Mouse (Mus musculus) C2C12 (cell line): ENCODE results near the gene Fam227a.

Experiments
- CTCF ChIP-seq: IDR thresholded peaks from one replicate; pipeline ENCODE4 v1.5.1; 2011; ENCODE audit not compliant: control insufficient read depth, insufficient read depth, insufficient read length
- MAX ChIP-seq: IDR thresholded peaks from one replicate; pipeline ENCODE4 v1.6.1; 2011; ENCODE audit warnings: mild to moderate bottlenecking, control low read depth
- MYOG ChIP-seq: IDR thresholded peaks from one replicate; pipeline ENCODE4 v1.6.1; 2011; ENCODE audit not compliant: control insufficient read depth, insufficient read length; ENCODE audit errors: extremely low read depth

DNA sequence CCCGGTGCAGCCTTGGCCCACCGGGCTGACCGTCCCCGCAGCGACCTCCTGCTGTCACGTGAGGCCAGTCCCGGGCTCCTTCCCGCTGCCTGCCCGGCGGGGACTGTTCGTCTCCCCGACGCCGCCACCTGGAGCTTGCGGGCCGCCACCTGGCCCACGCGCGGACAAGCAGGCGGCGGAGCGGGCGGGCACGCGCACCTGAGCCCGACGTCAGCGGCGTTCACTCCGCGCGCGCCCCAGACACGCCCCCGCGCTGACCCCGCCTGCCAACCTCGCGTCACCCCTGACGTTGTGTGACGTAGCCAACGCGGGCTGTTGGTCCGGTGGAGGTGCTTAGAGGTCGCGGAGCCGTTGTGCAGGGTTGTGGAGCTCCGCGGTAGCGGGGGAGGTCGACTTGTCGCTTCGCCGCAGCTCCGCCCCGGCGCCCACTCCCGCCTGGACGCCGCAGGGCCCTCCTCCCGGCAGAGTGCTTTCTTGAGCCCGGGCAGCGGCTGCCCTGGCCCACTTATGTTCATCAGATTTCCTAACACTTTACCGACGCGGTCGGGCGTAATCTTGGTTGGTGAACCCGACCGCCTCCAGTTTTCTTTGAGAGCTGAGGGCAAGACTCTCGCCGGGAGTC, 29.0 kb upstream of the Fam227a start, which contains the start of gene Josd1:
- TF ChIP-seq CTCF (no peak), MYOG (no peak), MAX (no peak)
